Mouse (Mus musculus) bone marrow, adult 2 months (tissue): ENCODE data around the gene Plin5.

Experiments used
- CTCF ChIP-seq: fragments of 200-500 bp; IDR thresholded peaks from 2 replicates; pipeline ENCODE4 v1.5.1; 2011; ENCODE audit warnings: low read length, control low read depth; ENCODE audit not compliant: control insufficient read depth, insufficient read depth
- POLR2A ChIP-seq: fragments of 200-500 bp; IDR thresholded peaks from 2 replicates; pipeline ENCODE4 v1.6.1; 2011; ENCODE audit warnings: low read depth, mild to moderate bottlenecking, control low read depth, low read length, borderline replicate concordance; ENCODE audit not compliant: control insufficient read depth

DNA sequence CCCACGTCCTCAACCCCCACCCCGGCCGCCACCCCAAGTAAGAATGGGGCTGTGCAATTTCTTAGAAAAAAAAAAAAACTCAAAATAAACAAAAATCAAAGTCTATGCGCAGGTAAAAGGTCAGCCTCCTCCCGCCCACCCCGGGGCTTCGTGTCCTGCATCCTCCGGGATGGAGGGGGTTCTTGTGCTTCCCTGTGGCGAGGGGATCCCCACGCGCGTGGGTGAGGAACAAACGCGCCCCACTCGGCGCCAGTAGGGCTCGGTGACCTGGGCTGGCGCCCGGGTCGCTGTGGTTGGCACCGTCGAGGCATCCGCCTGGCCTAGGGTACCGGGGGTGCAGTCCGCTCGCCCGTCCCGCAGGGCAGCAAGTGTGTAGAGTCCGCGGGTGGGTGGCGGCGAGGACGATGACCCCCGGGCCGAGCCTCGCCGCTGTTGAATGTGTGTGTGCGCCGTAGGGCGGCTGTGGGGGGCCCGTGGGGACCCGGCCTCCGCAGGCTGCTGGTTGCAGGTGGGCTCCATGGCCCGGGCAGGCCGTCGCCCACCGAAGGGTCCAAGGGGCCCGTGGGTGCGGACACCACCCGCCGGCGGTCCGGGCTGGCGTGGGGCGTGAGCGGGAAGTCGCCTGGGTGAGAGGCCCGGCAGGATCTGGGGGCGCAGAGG is 6.4 kb upstream of the Plin5 start:
- TF ChIP-seq CTCF, result no peak
- TF ChIP-seq POLR2A, result no peak
